Mouse (Mus musculus) limb, embryonic 12.5 days (tissue): ENCODE measurements around the gene Ndufv2. TPM values are rescaled to one million over a fixed set of nuclear protein-coding genes. Genes with fewer than 3 reads are reported as not detected.
"Not testable (repeated sequence)": the region's sequence is repeated elsewhere in the genome, so short reads cannot be mapped to it uniquely, and the experiment has no call there.

Experiments
- ATAC-seq: fragments of 200-750 bp; cut with Nextera tagmentation; 2 replicates; pipeline ENCODE4 v1.8.0; 2017; ENCODE audit warnings: low read depth, moderate TSS enrichment; ENCODE audit not compliant: insufficient number of reproducible peaks, insufficient read depth, low FRiP score, low TSS enrichment
- H3K27ac ChIP-seq: fragments of 300-500 bp; sonication (generic); 2 replicates; pipeline ENCODE4 v1.5.1; 2016; ENCODE audit warnings: mild to moderate bottlenecking, moderate library complexity
- H3K27me3 ChIP-seq: fragments of 300-500 bp; sonication (generic); 2 replicates; pipeline ENCODE4 v1.6.1; 2016; ENCODE audit warnings: mild to moderate bottlenecking, moderate library complexity
- H3K36me3 ChIP-seq: fragments of 300-500 bp; sonication (generic); 2 replicates; pipeline ENCODE4 v1.6.1; 2016; ENCODE audit warnings: mild to moderate bottlenecking, moderate library complexity
- H3K4me1 ChIP-seq: fragments of 300-500 bp; sonication (generic); replicated peaks from 2 replicates; pipeline ENCODE4 v1.6.1; 2016
- H3K4me2 ChIP-seq: fragments of 300-500 bp; sonication (generic); 2 replicates; pipeline ENCODE4 v1.6.1; 2016; ENCODE audit warnings: mild to moderate bottlenecking, moderate library complexity
- H3K4me3 ChIP-seq: fragments of 300-500 bp; sonication (generic); replicated peaks from 2 replicates; pipeline ENCODE4 v1.5.1; 2016; ENCODE audit warnings: mild to moderate bottlenecking
- H3K9ac ChIP-seq: fragments of 300-500 bp; sonication (generic); replicated peaks from 2 replicates; pipeline ENCODE4 v1.6.1; 2016; ENCODE audit warnings: mild to moderate bottlenecking, moderate library complexity
- H3K9me3 ChIP-seq: fragments of 300-500 bp; sonication (generic); 2 replicates; pipeline ENCODE4 v1.6.1; 2016; ENCODE audit warnings: mild to moderate bottlenecking, moderate library complexity
- WGBS: fragments of 180-500 bp; shearing (Covaris S2); methylation state at CpG from one replicate; pipeline ENCODE4 v1.1.7; 2016; 5-methylcytosine and 5-hydroxymethylcytosine counted together
- polyA plus RNA-seq: library from polyadenylated mRNA; unstranded; fragments of >200 nt; fragmentation: Nextera tagmentation; extraction: Ambion mirVana; gene quantifications from 2 replicates; pipeline ENCODE4 v1.2.1, GENCODE M21; 2016

Gene Ndufv2
- polyA plus RNA-seq, 1 experiment from 2014 or later, result 295 TPM

DNA sequence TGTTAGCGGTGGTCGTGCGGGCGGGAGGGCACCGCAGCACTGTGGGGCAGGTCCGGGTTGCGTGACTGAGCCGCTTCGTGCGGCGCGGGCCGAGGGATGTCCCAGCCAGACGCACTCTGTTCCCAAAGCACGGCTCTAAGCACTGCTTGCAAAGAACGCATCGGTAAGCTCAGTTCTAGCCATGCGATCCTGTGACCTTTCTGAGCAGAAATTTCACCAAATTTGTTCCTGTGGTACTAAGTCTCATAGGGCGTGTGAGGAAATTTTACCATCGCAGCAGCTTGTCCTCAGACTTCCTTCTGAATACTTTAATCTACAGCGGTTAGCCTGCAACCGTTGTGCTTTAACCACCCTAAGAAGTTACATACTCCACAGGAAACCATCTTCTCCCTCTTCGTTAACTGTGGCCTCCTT is 23.9 kb downstream of the Ndufv2 start:
- peaks cover 14% of the 10 kb centered on the region for H3K4me1 ChIP-seq
- peak overlapping the region; percentile 95 for H3K4me3 ChIP-seq
- H3K27ac ChIP-seq, result peak overlapping the region; percentile 89
- H3K36me3 ChIP-seq, result peaks cover 26% of the 10 kb centered on the region
- no peaks in the 10 kb centered on the region for H3K9me3 ChIP-seq
- peak overlapping the region; percentile 77 for H3K4me2 ChIP-seq
- peak; percentile 72 for ATAC-seq
- no peaks in the 10 kb centered on the region for H3K27me3 ChIP-seq
- 2% methylated on average over 23 of the region's 23 CpGs for WGBS
- H3K9ac ChIP-seq, result peak overlapping the region; percentile 80

DNA sequence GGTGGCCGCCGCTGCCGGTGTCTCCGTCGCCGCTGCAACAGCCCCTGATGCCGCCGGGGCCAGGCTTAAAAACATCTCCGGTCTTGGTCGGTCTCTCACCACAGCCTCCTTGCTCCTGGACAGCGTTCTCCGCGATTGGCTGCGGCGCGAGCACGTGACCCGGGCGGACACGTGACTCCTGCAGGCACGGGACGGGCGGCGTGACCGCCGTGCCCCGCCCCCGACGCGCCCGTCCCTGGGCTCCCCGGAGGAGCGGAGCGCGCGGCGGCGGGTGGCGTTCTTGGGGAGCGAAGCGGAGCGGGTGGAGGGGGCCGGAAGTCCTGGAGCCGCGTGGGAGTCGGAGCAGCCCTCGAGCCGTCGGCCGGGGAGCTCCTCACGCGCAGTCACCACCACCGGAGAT is 24.4 kb downstream of the Ndufv2 start, which contains the start of gene Ankrd12:
Ankrd12 (minus strand) TSS at position 156 of the 400 bp plus-strand sequence.
- peaks cover 26% of the 10 kb centered on the region for H3K36me3 ChIP-seq
- peaks cover 14% of the 10 kb centered on the region for H3K4me1 ChIP-seq
- peak within 1 kb of the TSS; percentile 77 for H3K4me2 ChIP-seq
- peak within 1 kb of the TSS; percentile 95 for H3K4me3 ChIP-seq
- H3K9me3 ChIP-seq, result no peaks in the 10 kb centered on the region
- ATAC-seq, result peak; percentile 97
- H3K27me3 ChIP-seq, result no peaks in the 10 kb centered on the region
- H3K9ac ChIP-seq, result peak within 1 kb of the TSS; percentile 80
- peak within 1 kb of the TSS; percentile 89 for H3K27ac ChIP-seq
- WGBS, result under 1% methylated on average over 53 of the region's 53 CpGs

DNA sequence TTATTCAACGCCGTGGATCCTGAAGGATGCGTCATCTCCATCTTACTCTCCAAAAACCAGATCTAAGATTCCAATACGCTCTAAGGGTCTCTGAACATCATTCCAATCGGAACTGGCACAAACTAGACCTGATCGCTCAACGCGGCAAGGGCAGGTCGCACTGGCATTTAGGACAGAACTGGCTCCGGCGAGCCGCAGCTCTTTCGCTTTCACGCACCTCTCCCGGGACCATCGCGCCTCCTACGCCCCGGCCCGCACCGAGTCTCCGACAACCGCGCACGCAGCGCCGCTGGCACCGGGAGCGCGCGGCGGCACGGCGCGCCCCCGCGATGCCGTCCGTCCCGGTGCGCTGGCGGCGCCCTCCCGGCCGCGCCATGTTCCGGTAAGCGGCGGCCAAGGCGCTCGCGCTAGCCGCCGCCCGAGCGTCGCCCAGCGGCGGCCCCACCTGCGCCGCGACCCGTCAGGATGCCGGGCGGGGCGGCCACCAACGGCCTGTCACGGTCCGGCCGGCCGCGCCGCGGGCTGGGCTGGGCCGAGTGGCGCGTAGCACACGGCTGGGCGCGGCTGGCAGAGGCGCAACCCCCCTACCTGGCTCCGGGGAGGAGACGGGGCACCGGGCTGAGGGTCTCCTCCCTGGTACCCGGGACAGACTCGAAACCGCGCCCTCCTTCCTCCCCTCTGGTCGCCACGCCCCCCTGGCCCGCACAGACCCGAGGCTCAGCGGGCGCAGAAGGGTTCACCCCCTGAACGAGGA is 25.0 kb downstream of the Ndufv2 start:
- H3K4me3 ChIP-seq, result peak overlapping the region; percentile 95
- H3K27me3 ChIP-seq, result no peaks in the 10 kb centered on the region
- H3K9me3 ChIP-seq, result no peaks in the 10 kb centered on the region
- peak overlapping the region; percentile 80 for H3K9ac ChIP-seq
- peak overlapping the region; percentile 77 for H3K4me2 ChIP-seq
- peaks cover 14% of the 10 kb centered on the region for H3K4me1 ChIP-seq
- peak; percentile 90 for ATAC-seq
- peaks cover 25% of the 10 kb centered on the region for H3K36me3 ChIP-seq
- under 1% methylated on average over 73 of the region's 95 CpGs for WGBS
- H3K27ac ChIP-seq, result peak overlapping the region; percentile 89

DNA sequence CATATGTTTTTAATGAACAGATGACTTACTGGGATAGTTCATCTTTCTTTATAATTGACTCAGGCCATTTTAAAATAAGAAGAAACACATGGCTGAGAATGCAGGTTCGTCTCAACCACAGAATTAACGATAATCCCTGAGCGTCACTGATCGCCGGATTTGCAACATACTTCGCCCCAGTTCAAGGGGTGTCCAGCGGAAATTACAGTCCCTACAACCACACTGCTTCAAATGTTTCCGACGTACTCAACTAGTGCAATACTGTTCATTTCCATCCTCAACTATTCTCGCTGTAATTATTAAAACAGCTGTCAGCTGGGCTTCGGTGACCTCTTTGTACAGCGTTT is 25.6 kb downstream of the Ndufv2 start:
- H3K4me1 ChIP-seq, result peaks cover 14% of the 10 kb centered on the region
- H3K9me3 ChIP-seq, result no peaks in the 10 kb centered on the region
- ATAC-seq, result no peak
- H3K9ac ChIP-seq, result peak overlapping the region; percentile 80
- 3% methylated on average over 12 of the region's 12 CpGs for WGBS
- H3K27me3 ChIP-seq, result no peaks in the 10 kb centered on the region
- peak overlapping the region; percentile 77 for H3K4me2 ChIP-seq
- H3K4me3 ChIP-seq, result peak overlapping the region; percentile 95
- H3K27ac ChIP-seq, result peak overlapping the region; percentile 89
- H3K36me3 ChIP-seq, result peaks cover 19% of the 10 kb centered on the region

DNA sequence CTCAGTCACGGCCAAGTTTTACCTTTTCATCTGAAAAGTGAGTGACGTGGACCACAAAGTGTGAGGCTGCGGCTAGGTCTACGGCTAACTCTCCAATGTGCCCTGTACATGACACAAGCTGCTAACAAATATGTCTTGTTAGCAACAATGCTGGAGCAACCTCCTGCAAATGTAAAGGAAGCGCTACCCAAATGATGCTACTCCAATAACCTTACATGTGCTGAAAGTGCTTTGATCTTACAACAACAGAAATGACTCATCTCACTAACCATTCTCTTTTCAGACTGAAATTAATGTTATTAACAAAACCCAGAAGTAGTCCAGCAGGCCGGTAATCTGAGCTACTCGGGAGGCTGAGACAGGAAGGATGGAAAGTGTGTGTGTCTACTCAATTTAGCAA is 27.4 kb downstream of the Ndufv2 start:
- H3K9ac ChIP-seq, result no peak overlapping the region
- H3K4me3 ChIP-seq, result no peak overlapping the region
- no peaks in the 10 kb centered on the region for H3K9me3 ChIP-seq
- WGBS, result 86% methylated on average over 7 of the region's 7 CpGs
- no peak for ATAC-seq
- peaks cover 14% of the 10 kb centered on the region for H3K4me1 ChIP-seq
- H3K4me2 ChIP-seq, result no peak overlapping the region
- peaks cover 5% of the 10 kb centered on the region; the same call in 1 of the 2 replicates for H3K36me3 ChIP-seq
- no peak overlapping the region for H3K27ac ChIP-seq
- no peaks in the 10 kb centered on the region for H3K27me3 ChIP-seq

DNA sequence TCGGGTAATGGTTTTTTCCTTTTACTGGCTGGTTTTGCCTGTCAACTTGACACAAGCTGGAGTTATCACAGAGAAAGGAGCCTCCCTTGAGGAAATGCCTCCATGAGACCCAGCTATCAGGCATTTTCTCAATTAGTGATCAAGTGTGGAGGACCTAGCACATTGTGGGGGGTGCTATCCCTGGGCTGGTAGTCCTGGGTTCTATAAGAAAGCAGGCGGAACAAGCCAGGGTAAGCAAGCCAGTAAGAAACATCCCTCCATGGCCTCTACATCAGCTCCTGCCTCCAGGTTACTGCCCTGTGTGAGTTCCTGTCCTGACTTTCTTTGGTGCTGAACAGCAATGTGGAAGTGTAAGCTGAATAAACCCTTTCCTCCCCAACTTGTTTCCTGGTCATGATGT is 32.3 kb downstream of the Ndufv2 start:
- not testable (repeated sequence) for H3K27me3 ChIP-seq, H3K4me1 ChIP-seq, H3K4me2 ChIP-seq, H3K9ac ChIP-seq, H3K27ac ChIP-seq, H3K9me3 ChIP-seq, ATAC-seq, H3K4me3 ChIP-seq, H3K36me3 ChIP-seq
- WGBS, result 91% methylated on average over 2 of the region's 2 CpGs

DNA sequence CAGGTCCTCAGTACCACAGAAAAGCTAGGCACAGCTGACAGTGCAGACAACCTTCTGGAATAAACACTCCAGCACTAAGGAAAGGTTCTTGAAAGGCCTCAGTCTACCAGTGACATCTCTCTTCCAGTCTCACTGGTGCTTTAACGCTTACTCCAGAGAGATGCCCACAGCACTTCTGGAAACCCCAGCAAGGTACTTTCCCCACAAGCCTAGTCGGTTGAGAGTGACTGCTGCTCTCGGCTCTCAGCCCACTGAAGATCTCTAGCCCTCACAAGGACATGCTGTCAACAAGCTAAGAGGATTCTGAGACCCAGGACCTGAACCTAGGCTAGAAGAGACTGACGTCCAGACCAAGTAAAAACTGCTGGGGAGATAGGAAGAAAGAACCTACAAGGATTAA is 36.2 kb downstream of the Ndufv2 start:
- 87% methylated on average over 4 of the region's 4 CpGs for WGBS
- H3K4me2 ChIP-seq, result no peak overlapping the region
- no peaks in the 10 kb centered on the region for H3K27me3 ChIP-seq
- ATAC-seq, result no peak
- no peak overlapping the region for H3K27ac ChIP-seq
- H3K4me1 ChIP-seq, result no peaks in the 10 kb centered on the region
- no peaks in the 10 kb centered on the region for H3K36me3 ChIP-seq
- no peak overlapping the region for H3K9ac ChIP-seq
- no peaks in the 10 kb centered on the region for H3K9me3 ChIP-seq
- no peak overlapping the region for H3K4me3 ChIP-seq

DNA sequence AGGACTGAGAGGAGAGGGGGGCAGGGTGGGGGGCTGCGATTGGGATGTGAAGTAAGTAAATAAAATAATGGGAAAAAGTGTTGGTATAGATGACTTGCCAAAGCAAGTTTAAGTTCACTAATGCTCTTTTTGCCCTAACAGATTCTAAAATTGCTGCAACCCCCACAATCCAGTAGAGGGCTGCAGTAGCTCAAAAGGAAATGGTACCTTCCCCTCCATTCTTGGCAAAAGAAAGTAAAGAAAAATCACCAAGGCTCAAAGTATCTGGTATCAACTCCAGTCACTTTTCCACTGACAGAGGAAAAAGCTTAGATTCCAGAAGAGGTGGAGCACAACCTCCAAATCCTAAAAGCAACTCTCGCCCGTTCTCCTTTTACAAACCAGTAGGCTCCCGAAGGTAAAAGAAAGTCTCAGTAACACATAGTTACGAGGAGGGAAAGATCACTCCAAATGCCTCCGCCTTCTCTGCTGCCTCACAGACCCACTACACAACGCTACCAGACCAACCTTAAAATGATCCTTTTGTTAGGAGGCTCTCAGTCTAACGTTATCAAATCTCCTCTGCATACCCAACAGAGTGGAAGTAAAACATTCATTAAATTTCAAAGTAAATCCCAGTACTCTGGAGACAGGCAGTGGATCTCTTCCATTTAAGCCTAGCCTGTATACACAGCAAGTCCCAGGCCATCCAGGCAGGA is 40.0 kb downstream of the Ndufv2 start:
- no peaks in the 10 kb centered on the region for H3K4me1 ChIP-seq
- H3K27me3 ChIP-seq, result no peaks in the 10 kb centered on the region
- no peak overlapping the region for H3K9ac ChIP-seq
- no peaks in the 10 kb centered on the region for H3K9me3 ChIP-seq
- H3K27ac ChIP-seq, result no peak overlapping the region
- 58% methylated on average over 8 of the region's 8 CpGs for WGBS
- no peaks in the 10 kb centered on the region for H3K36me3 ChIP-seq
- no peak overlapping the region for H3K4me2 ChIP-seq
- no peak for ATAC-seq
- H3K4me3 ChIP-seq, result no peak overlapping the region

DNA sequence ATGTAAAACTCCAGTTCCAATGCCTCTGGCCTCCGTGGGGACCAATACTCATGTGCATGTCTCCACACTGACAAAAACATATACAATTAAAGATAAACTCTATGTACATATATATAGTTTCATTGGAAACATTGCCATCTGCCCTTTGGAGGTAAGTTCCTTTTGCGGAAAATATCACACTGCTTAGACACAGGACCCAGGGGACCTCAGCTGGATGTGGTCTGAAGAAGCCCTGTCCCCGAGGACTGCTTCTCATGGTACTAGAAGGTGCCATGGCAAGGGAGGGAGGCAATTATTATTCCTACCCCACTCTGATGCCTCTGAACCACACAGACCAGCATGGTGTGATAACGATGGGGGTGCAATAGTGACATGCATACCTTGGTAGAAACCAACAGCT is 43.2 kb downstream of the Ndufv2 start:
- Histone ChIP-seq H3K27ac (no peak overlapping the region), H3K4me3 (no peak overlapping the region), H3K36me3 (no peaks in the 10 kb centered on the region), H3K9me3 (no peaks in the 10 kb centered on the region), H3K27me3 (no peaks in the 10 kb centered on the region), H3K4me1 (no peaks in the 10 kb centered on the region), H3K9ac (no peak overlapping the region), H3K4me2 (no peak overlapping the region)
- 87% methylated on average over 4 of the region's 4 CpGs for WGBS
- ATAC-seq, result no peak

DNA sequence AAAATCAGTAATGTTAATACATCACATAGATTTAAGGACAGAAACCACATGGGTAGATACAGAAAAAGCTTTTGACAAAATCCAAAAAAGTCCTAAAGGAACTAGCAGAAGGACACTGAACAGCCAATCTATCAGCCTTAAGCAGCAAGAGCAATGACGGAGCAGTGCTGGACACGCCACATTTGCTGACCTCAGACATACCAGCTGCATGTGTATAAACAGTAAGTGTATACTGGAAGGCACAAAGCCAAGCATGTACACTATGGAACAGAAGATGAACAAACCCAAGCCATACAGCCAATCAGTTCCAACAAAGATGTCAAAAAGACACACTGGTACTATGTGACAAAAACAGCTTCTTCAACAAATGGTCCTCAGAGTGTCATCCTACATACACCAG is 44.2 kb downstream of the Ndufv2 start:
- no peaks in the 10 kb centered on the region for H3K9me3 ChIP-seq
- no peaks in the 10 kb centered on the region for H3K4me1 ChIP-seq
- 89% methylated on average over 2 of the region's 2 CpGs for WGBS
- no peaks in the 10 kb centered on the region for H3K27me3 ChIP-seq
- no peak overlapping the region for H3K4me2 ChIP-seq
- no peak overlapping the region for H3K4me3 ChIP-seq
- no peak overlapping the region for H3K27ac ChIP-seq
- no peak overlapping the region for H3K9ac ChIP-seq
- no peak for ATAC-seq
- no peaks in the 10 kb centered on the region for H3K36me3 ChIP-seq

DNA sequence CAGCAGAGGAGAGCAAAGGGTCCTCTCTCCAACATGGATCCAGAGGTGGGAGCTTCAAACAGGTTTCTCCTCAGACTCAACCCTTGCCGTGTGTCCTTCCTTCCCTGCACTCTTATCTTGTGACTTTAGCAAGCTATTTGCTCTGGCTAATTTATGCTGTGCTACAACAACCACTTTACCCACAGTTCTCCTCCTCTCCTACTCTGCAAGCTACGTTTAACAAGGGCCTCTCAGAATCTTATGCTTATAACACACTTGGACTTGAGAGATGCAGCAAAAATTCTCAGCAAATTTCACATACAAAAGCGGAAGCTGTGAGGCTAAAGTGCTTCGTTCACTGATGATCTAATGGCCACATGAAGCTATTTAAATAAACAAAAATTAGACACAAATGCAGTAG is 48.0 kb downstream of the Ndufv2 start:
- Histone ChIP-seq H3K27ac (no peak overlapping the region), H3K27me3 (no peaks in the 10 kb centered on the region), H3K36me3 (peaks cover 3% of the 10 kb centered on the region; the same call in 1 of the 2 replicates), H3K4me3 (no peak overlapping the region), H3K9ac (no peak overlapping the region), H3K4me1 (0 out of 2 replicates have a peak, but pooled peaks cover 4% of the 10 kb centered on the region), H3K4me2 (no peak overlapping the region), H3K9me3 (no peaks in the 10 kb centered on the region)
- ATAC-seq, result no peak
- WGBS, result 74% methylated on average over 4 of the region's 4 CpGs
